Mouse (Mus musculus): ENCODE data around the gene Dcaf7. TPM values are rescaled to one million over a fixed set of nuclear protein-coding genes. Genes with fewer than 3 reads are reported as not detected.
"Not testable (repeated sequence)": the region's sequence is repeated elsewhere in the genome, so short reads cannot be mapped to it uniquely, and the experiment has no call there.

Dcaf7 gene
- polyA plus RNA-seq, 1 experiment from 2014 or later: 85.4 TPM

DNA sequence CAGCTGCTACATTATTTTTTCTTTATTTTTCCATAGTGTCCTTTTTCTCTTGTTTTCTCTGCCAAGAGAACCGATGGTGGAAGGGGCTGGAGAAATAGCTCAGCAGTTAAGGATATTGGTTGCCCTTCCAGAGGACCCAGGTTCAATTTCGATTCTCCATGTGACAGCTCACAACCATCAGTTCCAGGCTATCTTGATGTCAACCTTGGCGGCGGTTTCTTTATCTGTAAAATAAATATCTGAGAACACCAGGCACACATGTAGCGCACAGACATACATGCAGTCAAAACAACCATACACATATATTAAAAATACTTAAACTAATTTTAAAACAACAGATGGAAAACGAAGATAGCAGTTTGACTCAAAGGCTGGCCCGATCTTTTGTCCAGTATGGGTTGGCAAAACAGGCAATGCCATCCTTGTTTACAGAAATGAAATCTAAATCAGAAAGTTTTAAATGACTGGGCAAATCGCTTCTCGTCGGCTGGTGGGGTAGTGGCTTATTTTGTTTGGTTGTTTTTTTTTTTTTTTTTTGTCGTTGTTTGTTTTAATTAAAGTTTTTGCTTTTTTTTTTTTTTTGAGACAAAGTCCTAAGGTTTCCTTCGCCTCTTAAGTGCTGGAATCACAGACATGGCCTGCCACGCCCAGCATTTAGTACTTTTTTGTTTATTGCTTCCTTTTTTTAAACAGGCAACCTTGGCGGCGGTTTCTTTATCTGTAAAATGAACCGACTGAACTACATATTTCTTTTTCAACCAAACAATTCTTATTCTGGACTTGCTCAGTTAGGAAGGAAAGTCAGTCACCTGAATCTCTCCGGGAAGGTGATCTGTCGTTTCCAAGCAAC lies 28.6 kb downstream of the Dcaf7 start:
- no peak overlapping the region; the same call in 1 of the 2 replicates for H3K27ac ChIP-seq
- H3K4me2 ChIP-seq: peak overlapping the region; percentile 89
- WGBS: 47% methylated on average over 18 of the region's 18 CpGs
- H3K36me3 ChIP-seq: peaks cover 9% of the 10 kb centered on the region; the same call in 1 of the 2 replicates
- peak overlapping the region; percentile 84 for H3K4me3 ChIP-seq (replicated peaks)
- no peaks in the 10 kb centered on the region for H3K27me3 ChIP-seq
- ATAC-seq (ENCODE audit: insufficient number of reproducible peaks, insufficient read depth, low FRiP score, low TSS enrichment, low read depth): no peak
- H3K4me1 ChIP-seq (replicated peaks): peaks cover 8% of the 10 kb centered on the region
- no peaks in the 10 kb centered on the region for H3K9me3 ChIP-seq
- peak overlapping the region; percentile 86; the same call in 1 of the 2 replicates for H3K9ac ChIP-seq (replicated peaks)

DNA sequence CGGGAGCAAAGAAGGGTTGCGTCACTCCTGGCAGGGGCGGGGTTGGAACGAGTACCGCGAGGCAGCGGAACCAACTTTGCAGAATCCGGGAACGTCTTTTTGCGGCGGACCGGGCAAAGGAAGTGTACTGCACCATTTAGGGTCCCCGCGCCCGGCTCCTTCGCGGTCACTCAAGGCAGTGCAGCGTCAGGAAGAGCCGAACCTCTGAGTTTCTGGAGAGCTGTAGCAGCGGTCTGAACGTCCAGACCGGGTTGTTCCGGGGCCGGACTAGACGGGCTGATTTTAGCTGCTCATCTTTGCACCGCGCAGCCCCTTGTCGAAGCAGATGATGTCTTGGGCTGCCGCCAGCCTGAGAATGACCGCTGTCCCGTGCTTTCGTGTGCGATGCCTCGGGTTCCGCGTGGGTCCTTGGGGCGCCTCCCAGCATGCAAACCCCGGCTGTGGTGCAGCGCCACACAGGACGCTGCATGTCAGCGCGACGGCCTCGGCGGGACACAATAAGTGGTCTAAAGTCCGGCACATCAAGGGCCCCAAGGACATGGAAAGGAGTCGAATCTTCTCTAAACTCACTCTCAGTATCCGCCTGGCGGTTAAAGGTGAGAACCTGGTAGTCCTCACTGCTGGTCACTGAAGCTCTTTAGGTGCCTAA lies 29.4 kb downstream of the Dcaf7 start, which contains the start of gene Taco1:
TSS of gene Taco1 (plus strand) at position 139 of the 649 bp plus-strand sequence.
- Histone ChIP-seq H3K4me3 (replicated peaks) (peak within 1 kb of the TSS; percentile 84), H3K4me1 (replicated peaks) (peaks cover 8% of the 10 kb centered on the region), H3K36me3 (0 out of 2 replicates have a peak, but pooled peaks cover 12% of the 10 kb centered on the region), H3K27me3 (no peaks in the 10 kb centered on the region), H3K9ac (replicated peaks) (peak within 1 kb of the TSS; percentile 86), H3K27ac (peak within 1 kb of the TSS; percentile 83), H3K4me2 (peak within 1 kb of the TSS; percentile 89), H3K9me3 (no peaks in the 10 kb centered on the region)
- peak; percentile 93 for ATAC-seq (ENCODE audit: insufficient number of reproducible peaks, insufficient read depth, low FRiP score, low TSS enrichment, low read depth)
- WGBS: under 1% methylated on average over 49 of the region's 49 CpGs

GRCm38 (mm10) chr11:106066616-106067015 lies 29.9 kb downstream of the Dcaf7 start:
- 16% methylated on average over 23 of the region's 23 CpGs for WGBS
- Histone ChIP-seq H3K4me3 (replicated peaks) (peak overlapping the region; percentile 84), H3K27ac (peak overlapping the region; percentile 83; the same call in 1 of the 2 replicates), H3K4me2 (peak overlapping the region; percentile 89), H3K36me3 (peaks cover 16% of the 10 kb centered on the region), H3K9ac (replicated peaks) (peak overlapping the region; percentile 86)
- H3K9me3 ChIP-seq; H3K4me1 ChIP-seq (replicated peaks); ATAC-seq (ENCODE audit: insufficient number of reproducible peaks, insufficient read depth, low FRiP score, low TSS enrichment, low read depth); H3K27me3 ChIP-seq: not testable (repeated sequence)

DNA sequence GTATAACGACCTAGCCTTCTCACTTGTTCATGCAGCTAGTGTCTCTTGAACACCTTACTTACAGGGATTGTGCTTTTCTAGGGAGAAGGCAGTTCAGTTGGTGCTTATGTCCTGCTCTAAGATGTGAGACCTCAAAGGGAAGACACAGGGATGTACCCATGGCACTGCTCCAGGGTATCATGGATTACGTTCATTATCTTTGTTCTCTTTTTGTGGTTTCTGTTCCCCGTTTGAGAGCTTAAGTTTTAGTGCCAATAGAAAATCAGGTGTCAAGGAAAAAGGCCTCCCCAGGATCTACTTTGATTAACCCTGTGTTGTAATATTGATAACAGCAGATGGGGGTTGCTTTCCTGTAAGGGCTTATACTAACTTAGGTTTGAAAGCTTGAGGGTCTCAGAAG lies 37.1 kb downstream of the Dcaf7 start:
- WGBS: 85% methylated on average over 3 of the region's 3 CpGs

GRCm38 (mm10) chr11:106076321-106076720 lies 39.6 kb downstream of the Dcaf7 start:
- Histone ChIP-seq H3K9me3 (no peaks in the 10 kb centered on the region), H3K9ac (replicated peaks) (no peak overlapping the region), H3K36me3 (peaks cover 26% of the 10 kb centered on the region), H3K4me3 (replicated peaks) (no peak overlapping the region), H3K4me1 (replicated peaks) (no peaks in the 10 kb centered on the region), H3K4me2 (no peak overlapping the region), H3K27me3 (no peaks in the 10 kb centered on the region), H3K27ac (no peak overlapping the region)
- WGBS: 7% methylated on average over 4 of the region's 4 CpGs
- ATAC-seq (ENCODE audit: insufficient number of reproducible peaks, insufficient read depth, low FRiP score, low TSS enrichment, low read depth): no peak

More for the DNA sequence above, 37.1 kb downstream of the Dcaf7 start:
- no peak overlapping the region for H3K27ac ChIP-seq
- no peaks in the 10 kb centered on the region for H3K27me3 ChIP-seq
- no peak overlapping the region for H3K9ac ChIP-seq (replicated peaks)
- no peaks in the 10 kb centered on the region for H3K4me1 ChIP-seq (replicated peaks)
- H3K9me3 ChIP-seq: no peaks in the 10 kb centered on the region
- H3K4me3 ChIP-seq (replicated peaks): no peak overlapping the region
- H3K4me2 ChIP-seq: no peak overlapping the region
- ATAC-seq (ENCODE audit: insufficient number of reproducible peaks, insufficient read depth, low FRiP score, low TSS enrichment, low read depth): no peak
- peaks cover 41% of the 10 kb centered on the region for H3K36me3 ChIP-seq

DNA sequence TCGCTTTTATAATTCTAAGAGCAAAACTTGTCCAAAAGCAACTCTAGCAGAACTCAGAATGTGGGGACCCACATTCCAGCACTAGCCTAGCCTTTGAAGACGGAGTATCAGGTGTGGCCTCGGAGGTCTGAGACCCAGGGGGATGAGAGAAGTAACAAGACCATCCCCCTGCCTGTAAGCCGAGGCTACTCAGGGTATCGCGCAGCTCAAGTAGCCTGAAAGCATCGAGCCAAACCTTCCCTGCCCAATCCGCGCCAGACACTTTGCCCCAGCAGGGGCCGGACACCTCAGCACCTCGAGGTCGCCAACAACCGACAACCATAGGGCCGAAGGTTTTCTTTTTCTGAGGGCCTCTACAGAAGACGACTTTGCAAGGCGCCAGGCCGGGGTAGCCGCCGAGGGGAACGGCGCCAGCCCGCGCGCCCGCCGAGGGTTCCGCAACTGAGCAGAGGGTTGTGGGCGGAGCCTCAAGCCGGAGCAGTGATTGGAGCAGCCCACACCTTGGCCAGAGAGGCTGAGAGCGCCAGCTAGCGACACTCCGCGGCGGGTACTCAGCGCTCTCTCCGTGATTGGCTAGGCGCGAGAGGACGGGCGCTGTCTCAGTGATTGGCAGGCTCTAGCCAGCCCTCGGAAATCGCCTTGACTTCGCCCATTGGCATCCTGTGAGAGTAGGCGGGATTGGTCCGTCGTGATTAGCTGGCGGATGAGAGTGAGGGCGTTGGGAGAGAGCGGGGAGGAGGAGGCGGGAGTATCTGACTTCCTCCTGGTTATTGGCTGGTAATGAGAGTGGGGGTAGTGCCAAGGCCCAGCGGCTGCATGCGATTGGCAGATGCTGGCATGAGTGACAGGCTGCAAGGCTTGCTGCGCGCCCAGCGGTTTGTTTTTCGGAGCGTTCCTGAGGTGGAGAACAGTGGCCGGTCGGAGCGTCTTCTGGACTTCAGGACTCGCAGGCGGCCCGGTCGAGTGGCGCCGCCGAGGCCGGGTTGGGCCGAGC lies 47.3 kb downstream of the Dcaf7 start, which contains the start of gene Map3k3:
TSS of gene Map3k3 (plus strand) at position 906 of the 994 bp plus-strand sequence.
- Histone ChIP-seq H3K4me1 (replicated peaks) (peaks cover 16% of the 10 kb centered on the region), H3K27me3 (no peaks in the 10 kb centered on the region), H3K9me3 (no peaks in the 10 kb centered on the region), H3K36me3 (no peaks in the 10 kb centered on the region), H3K27ac (peak within 1 kb of the TSS; percentile 99), H3K9ac (replicated peaks) (peak within 1 kb of the TSS; percentile 92), H3K4me3 (replicated peaks) (peak within 1 kb of the TSS; percentile 98), H3K4me2 (peak within 1 kb of the TSS; percentile 64)
- peak; percentile 100 for ATAC-seq (ENCODE audit: insufficient number of reproducible peaks, insufficient read depth, low FRiP score, low TSS enrichment, low read depth)
- WGBS: 1% methylated on average over 69 of the region's 69 CpGs

DNA sequence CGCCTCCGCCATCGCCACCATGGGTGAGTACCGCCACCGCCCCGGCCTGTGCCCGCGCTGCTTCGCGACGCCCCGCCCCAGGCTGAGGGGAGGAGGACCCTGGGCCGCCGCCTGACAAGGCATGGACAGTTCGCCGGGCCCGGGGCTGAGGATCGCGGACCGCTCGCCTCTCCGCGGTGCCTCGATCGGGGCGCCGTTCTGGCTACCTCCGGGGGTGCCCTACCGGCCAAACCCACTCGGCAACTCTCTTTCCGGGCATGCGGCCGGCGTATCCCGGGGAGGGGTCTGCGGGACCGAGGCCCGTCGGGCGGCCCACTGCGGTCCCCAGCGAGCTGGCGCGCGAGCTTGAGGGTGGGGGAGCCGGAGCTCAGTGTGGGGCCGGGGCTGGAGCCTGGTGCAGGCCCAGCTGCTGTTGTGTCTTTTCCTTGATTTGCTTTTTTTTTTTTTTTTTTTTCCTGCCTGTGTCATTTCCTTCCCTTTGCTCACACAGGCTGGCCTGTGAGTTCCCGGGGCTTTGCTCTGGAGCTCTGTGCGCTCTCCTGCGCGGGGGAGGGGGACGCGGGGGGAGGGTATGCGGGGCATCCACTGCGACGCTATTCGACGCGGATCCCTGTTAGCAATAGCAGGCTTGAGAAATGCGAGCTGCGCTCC lies 48.4 kb downstream of the Dcaf7 start:
- WGBS: under 1% methylated on average over 59 of the region's 61 CpGs

GRCm38 (mm10) chr11:106098223-106098622 lies 61.6 kb downstream of the Dcaf7 start:
- H3K27me3 ChIP-seq: no peaks in the 10 kb centered on the region
- H3K9me3 ChIP-seq: no peaks in the 10 kb centered on the region
- WGBS: 97% methylated on average over 1 of the region's 1 CpGs
- H3K4me2 ChIP-seq: no peak overlapping the region
- H3K27ac ChIP-seq: no peak overlapping the region
- H3K4me3 ChIP-seq (replicated peaks): no peak overlapping the region
- H3K9ac ChIP-seq (replicated peaks): no peak overlapping the region
- H3K4me1 ChIP-seq (replicated peaks): 0 out of 2 replicates have a peak, but pooled peaks cover 3% of the 10 kb centered on the region
- no peak for ATAC-seq (ENCODE audit: insufficient number of reproducible peaks, insufficient read depth, low FRiP score, low TSS enrichment, low read depth)
- H3K36me3 ChIP-seq: peaks cover 25% of the 10 kb centered on the region

More for the DNA sequence above, 48.4 kb downstream of the Dcaf7 start:
- Histone ChIP-seq H3K9me3 (no peaks in the 10 kb centered on the region), H3K4me3 (replicated peaks) (peak overlapping the region; percentile 98), H3K27ac (peak overlapping the region; percentile 99), H3K27me3 (no peaks in the 10 kb centered on the region), H3K36me3 (no peaks in the 10 kb centered on the region), H3K9ac (replicated peaks) (peak overlapping the region; percentile 92), H3K4me1 (replicated peaks) (peaks cover 16% of the 10 kb centered on the region), H3K4me2 (peak overlapping the region; percentile 64)
- ATAC-seq (ENCODE audit: insufficient number of reproducible peaks, insufficient read depth, low FRiP score, low TSS enrichment, low read depth): peak; percentile 53

- Histone ChIP-seq H3K4me3 (replicated peaks) (no peak overlapping the region), H3K27ac (no peak overlapping the region), H3K4me1 (replicated peaks) (no peaks in the 10 kb centered on the region), H3K9ac (replicated peaks) (no peak overlapping the region), H3K9me3 (no peaks in the 10 kb centered on the region), H3K4me2 (no peak overlapping the region), H3K36me3 (peaks cover 32% of the 10 kb centered on the region), H3K27me3 (no peaks in the 10 kb centered on the region)
- no peak for ATAC-seq (ENCODE audit: insufficient number of reproducible peaks, insufficient read depth, low FRiP score, low TSS enrichment, low read depth)
- 87% methylated on average over 3 of the region's 3 CpGs for WGBS
These were observed 66.2 kb downstream of the Dcaf7 start for GRCm38 (mm10) chr11:106102866-106103265.

DNA sequence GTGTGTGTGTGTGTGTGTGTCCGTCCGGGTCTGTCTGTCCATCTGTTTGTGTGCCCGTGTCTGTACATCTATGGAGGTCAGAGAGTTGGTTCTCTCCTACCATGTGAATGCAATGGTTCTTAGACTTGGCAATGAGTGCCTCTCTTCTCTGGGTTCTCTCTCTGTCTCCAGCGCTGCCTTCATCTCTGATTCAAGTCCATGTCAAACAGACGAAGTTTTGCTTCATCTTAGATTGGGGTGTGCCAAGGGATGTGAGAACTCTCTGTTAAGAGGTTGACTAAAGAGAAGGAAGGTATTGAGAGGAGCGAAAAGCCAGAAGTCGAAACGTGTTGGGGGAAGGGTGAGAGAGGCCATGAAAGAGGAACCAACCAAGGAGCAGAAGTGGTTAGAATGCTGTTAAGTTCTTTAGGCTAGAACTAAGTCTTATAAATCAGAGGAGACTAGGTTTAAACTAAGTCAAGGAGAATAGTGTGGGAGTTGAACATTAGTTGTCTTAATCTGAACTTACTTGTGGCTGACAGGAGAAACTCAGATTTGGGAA lies 69.4 kb downstream of the Dcaf7 start:
- no peaks in the 10 kb centered on the region for H3K9me3 ChIP-seq
- H3K36me3 ChIP-seq: peaks cover 25% of the 10 kb centered on the region
- H3K4me3 ChIP-seq (replicated peaks): no peak overlapping the region
- no peak for ATAC-seq (ENCODE audit: insufficient number of reproducible peaks, insufficient read depth, low FRiP score, low TSS enrichment, low read depth)
- no peak overlapping the region for H3K9ac ChIP-seq (replicated peaks)
- H3K27me3 ChIP-seq: no peaks in the 10 kb centered on the region
- no peaks in the 10 kb centered on the region for H3K4me1 ChIP-seq (replicated peaks)
- 78% methylated on average over 6 of the region's 8 CpGs for WGBS
- H3K27ac ChIP-seq: no peak overlapping the region
- no peak overlapping the region for H3K4me2 ChIP-seq
